Mouse (Mus musculus) lung, postnatal 14 days (tissue): ENCODE data around the gene Gmeb2.
A peak's percentile ranks its signal among the peaks of the same experiment; 100 is the strongest.

Source experiments
- DNase-seq: peaks from one replicate; pipeline ENCODE4 v3.0.0; 2021

Gene Gmeb2

GRCm38 (mm10) chr2:181220361-181220760, 67.5 kb downstream of the Gmeb2 start:
- DNase-seq: peak; percentile 28

GRCm38 (mm10) chr2:181219538-181220216, 68.2 kb downstream of the Gmeb2 start, which contains the start of gene Fndc11:
Gene Fndc11 (plus strand): TSS chr2:181220013.
- peak; percentile 85 for DNase-seq

- no peak for DNase-seq
Observed at GRCm38 (mm10) chr2:181218881-181219485, 68.9 kb downstream of the Gmeb2 start.

- no peak for DNase-seq
Observed at GRCm38 (mm10) chr2:181216037-181216436, 71.8 kb downstream of the Gmeb2 start.

GRCm38 (mm10) chr2:181213021-181213445, 74.8 kb downstream of the Gmeb2 start, which contains the start of gene Srms:
Gene Srms (minus strand): TSS chr2:181213185.
- peak; percentile 58 for DNase-seq

GRCm38 (mm10) chr2:181212389-181213020, 75.3 kb downstream of the Gmeb2 start:
- DNase-seq: no peak

- no peak for DNase-seq
Observed at GRCm38 (mm10) chr2:181206118-181206517, 81.7 kb downstream of the Gmeb2 start.

GRCm38 (mm10) chr2:181205678-181206077, 82.2 kb downstream of the Gmeb2 start:
- DNase-seq: no peak

- no peak for DNase-seq
Observed at GRCm38 (mm10) chr2:181202886-181203285, 84.9 kb downstream of the Gmeb2 start.

GRCm38 (mm10) chr2:181202422-181202821, 85.4 kb downstream of the Gmeb2 start, which contains the start of gene Ptk6:
Gene Ptk6 (minus strand): TSS chr2:181202789.
- no peak for DNase-seq

- no peak for DNase-seq
Observed at GRCm38 (mm10) chr2:181201606-181202005, 86.2 kb downstream of the Gmeb2 start.
